Mouse (Mus musculus): ENCODE measurements around the gene Dnajc27. TPM values are rescaled to one million over a fixed set of nuclear protein-coding genes. Genes with fewer than 3 reads are reported as not detected.

Dnajc27 gene
- 10.6 and 12.2 TPM in 2 replicates for polyA plus RNA-seq (2016; fragmentation: Nextera tagmentation; extraction: Ambion mirVana)

GRCm38 (mm10) chr12:4082132-4083001, at the start of gene Dnajc27:
Gene Dnajc27, plus strand, starts transcription at chr12:4082583.
- H3K4me3 ChIP-seq = peak within 1 kb of the TSS; percentile 74
- peaks cover 19% of the 10 kb centered on the region for H3K4me1 ChIP-seq
- DNase-seq (ENCODE audit: low spot score) = peak; percentile 95
- H3K36me3 ChIP-seq (replicated peaks) = peaks cover 18% of the 10 kb centered on the region
- peak within 1 kb of the TSS; percentile 95 for H3K27ac ChIP-seq (replicated peaks)
- 5% methylated on average over 59 of the region's 59 CpGs for WGBS
- no peaks in the 10 kb centered on the region for H3K9me3 ChIP-seq
- H3K27me3 ChIP-seq (replicated peaks; ENCODE audit: low read depth, poor library complexity, severe bottlenecking) = no peaks in the 10 kb centered on the region

DNA sequence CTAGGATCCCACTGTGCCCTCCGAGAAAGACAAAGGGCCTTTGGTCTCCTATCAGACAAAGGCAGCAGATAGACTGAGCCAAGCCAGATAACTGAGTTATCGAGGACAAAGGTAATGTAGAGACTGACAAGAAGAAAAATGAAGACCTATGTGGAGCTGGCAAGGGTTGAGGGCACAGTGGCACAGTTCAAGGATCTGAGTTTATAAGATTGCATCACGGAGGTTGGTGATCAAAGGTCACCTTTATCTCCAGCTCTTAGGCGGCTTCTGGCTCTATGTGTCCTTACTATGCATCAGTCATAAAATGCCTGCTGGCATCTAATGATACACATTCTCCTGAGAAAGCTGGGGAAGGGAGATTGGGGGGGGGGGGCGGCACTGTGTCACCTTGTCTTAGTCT, 46.2 kb upstream of the Dnajc27 start:
- WGBS = 91% methylated on average over 5 of the region's 5 CpGs
- no peak for DNase-seq (ENCODE audit: low spot score)

DNA sequence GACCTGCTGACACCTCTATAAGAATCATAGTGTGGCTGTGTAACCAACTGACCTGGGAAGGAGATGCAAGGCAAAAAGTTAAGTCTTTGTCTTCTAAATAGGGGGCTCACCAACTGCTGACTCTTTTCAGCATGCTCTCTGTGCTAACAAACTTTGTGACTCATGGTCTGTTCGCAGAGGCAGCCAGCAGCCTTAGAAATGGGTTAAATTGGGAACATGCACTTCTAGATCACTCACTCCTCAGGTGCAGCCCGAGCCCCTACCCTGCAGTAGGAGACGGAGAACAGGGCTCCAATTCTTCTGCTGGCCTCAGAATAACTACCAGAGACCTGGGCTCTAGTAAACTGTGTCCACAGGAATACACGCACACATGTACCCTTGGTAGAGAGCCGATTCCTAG, 44.9 kb upstream of the Dnajc27 start:
- peaks cover 64% of the 10 kb centered on the region for H3K27me3 ChIP-seq (replicated peaks; ENCODE audit: low read depth, poor library complexity, severe bottlenecking)
- peaks cover 24% of the 10 kb centered on the region for H3K4me1 ChIP-seq

More for the DNA sequence above, 46.2 kb upstream of the Dnajc27 start:
- no peak overlapping the region for H3K4me3 ChIP-seq
- H3K36me3 ChIP-seq (replicated peaks) = no peaks in the 10 kb centered on the region
- no peaks in the 10 kb centered on the region for H3K9me3 ChIP-seq
- H3K27me3 ChIP-seq (replicated peaks; ENCODE audit: low read depth, poor library complexity, severe bottlenecking) = peaks cover 55% of the 10 kb centered on the region
- no peak overlapping the region for H3K27ac ChIP-seq (replicated peaks)
- H3K4me1 ChIP-seq = peaks cover 24% of the 10 kb centered on the region

GRCm38 (mm10) chr12:4038061-4039041, 44.0 kb upstream of the Dnajc27 start, which contains the start of gene Efr3b:
Gene Efr3b, minus strand, starts transcription at chr12:4038915.
- no peaks in the 10 kb centered on the region for H3K9me3 ChIP-seq
- under 1% methylated on average over 78 of the region's 78 CpGs for WGBS
- peak within 1 kb of the TSS; percentile 90 for H3K4me3 ChIP-seq
- DNase-seq (ENCODE audit: low spot score) = peak; percentile 93
- H3K27ac ChIP-seq (replicated peaks) = peak within 1 kb of the TSS; percentile 89
- no peaks in the 10 kb centered on the region for H3K36me3 ChIP-seq (replicated peaks)
- peaks cover 24% of the 10 kb centered on the region for H3K4me1 ChIP-seq
- H3K27me3 ChIP-seq (replicated peaks; ENCODE audit: low read depth, poor library complexity, severe bottlenecking) = peaks cover 64% of the 10 kb centered on the region

More for the DNA sequence above, 44.9 kb upstream of the Dnajc27 start:
- WGBS = 26% methylated on average over 5 of the region's 5 CpGs
- no peaks in the 10 kb centered on the region for H3K9me3 ChIP-seq
- no peak for DNase-seq (ENCODE audit: low spot score)
- H3K27ac ChIP-seq (replicated peaks) = no peak overlapping the region
- H3K36me3 ChIP-seq (replicated peaks) = no peaks in the 10 kb centered on the region
- peak overlapping the region; percentile 90 for H3K4me3 ChIP-seq

DNA sequence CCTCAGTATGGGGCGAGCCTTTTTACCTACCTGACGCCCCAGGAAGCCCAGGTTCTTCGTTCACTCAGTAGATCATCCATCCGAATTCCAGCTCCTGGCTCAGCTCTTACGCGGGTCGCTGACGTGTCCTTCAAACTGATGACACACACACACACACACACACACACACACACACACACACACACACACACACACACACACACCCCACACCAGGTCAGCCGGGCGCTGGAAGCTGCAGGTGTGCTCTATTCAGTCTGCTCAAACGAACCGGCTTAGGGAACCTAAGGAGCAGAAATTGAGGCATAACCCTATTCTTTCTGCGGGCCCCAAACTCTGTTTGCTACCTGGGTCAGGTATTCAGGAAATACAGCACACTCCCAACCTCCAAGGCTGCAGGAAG, 43.3 kb upstream of the Dnajc27 start:
- Histone ChIP-seq H3K4me3 (peak overlapping the region; percentile 90), H3K9me3 (no peaks in the 10 kb centered on the region), H3K27me3 (replicated peaks; ENCODE audit: low read depth, poor library complexity, severe bottlenecking) (peaks cover 64% of the 10 kb centered on the region), H3K4me1 (peaks cover 24% of the 10 kb centered on the region), H3K36me3 (replicated peaks) (no peaks in the 10 kb centered on the region), H3K27ac (replicated peaks) (peak overlapping the region; percentile 89)
- WGBS = 1% methylated on average over 13 of the region's 13 CpGs
- no peak for DNase-seq (ENCODE audit: low spot score)

DNA sequence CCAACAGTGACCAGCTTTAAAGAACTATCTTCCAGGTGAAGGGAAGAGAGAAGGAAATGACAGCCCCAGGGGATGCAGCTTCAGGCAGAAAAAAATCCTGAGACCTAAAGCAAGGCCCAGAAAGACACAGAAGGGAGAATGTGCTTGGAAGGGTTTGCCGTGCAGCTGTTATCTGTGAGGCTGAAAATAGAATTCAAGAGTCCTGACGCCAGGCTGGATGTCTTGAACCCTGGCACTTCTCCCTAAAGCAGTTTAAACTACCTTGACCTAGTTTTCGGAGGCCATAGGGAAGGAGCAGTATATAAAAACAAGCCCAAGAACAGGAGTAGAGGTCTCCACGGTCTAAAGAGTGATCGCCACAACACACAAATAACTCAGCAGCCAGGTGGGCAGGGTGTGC, 40.0 kb upstream of the Dnajc27 start:
- Histone ChIP-seq H3K4me1 (peaks cover 15% of the 10 kb centered on the region), H3K9me3 (no peaks in the 10 kb centered on the region), H3K36me3 (replicated peaks) (no peaks in the 10 kb centered on the region), H3K4me3 (no peak overlapping the region), H3K27me3 (replicated peaks; ENCODE audit: low read depth, poor library complexity, severe bottlenecking) (peaks cover 43% of the 10 kb centered on the region), H3K27ac (replicated peaks) (no peak overlapping the region)
- no peak for DNase-seq (ENCODE audit: low spot score)
- 77% methylated on average over 5 of the region's 5 CpGs for WGBS

- H3K27ac ChIP-seq (replicated peaks) = no peak overlapping the region
- H3K4me3 ChIP-seq = no peak overlapping the region
- H3K9me3 ChIP-seq = no peaks in the 10 kb centered on the region
- 76% methylated on average over 1 of the region's 1 CpGs for WGBS
- no peaks in the 10 kb centered on the region for H3K4me1 ChIP-seq
- no peaks in the 10 kb centered on the region for H3K36me3 ChIP-seq (replicated peaks)
- peaks cover 10% of the 10 kb centered on the region for H3K27me3 ChIP-seq (replicated peaks; ENCODE audit: low read depth, poor library complexity, severe bottlenecking)
- DNase-seq (ENCODE audit: low spot score) = no peak
These were observed 36.4 kb upstream of the Dnajc27 start for GRCm38 (mm10) chr12:4045992-4046391.

GRCm38 (mm10) chr12:4048031-4048430, 34.4 kb upstream of the Dnajc27 start:
- 68% methylated on average over 6 of the region's 6 CpGs for WGBS
- H3K9me3 ChIP-seq = no peaks in the 10 kb centered on the region
- DNase-seq (ENCODE audit: low spot score) = no peak
- H3K4me3 ChIP-seq = no peak overlapping the region
- no peaks in the 10 kb centered on the region for H3K36me3 ChIP-seq (replicated peaks)
- H3K27me3 ChIP-seq (replicated peaks; ENCODE audit: low read depth, poor library complexity, severe bottlenecking) = no peaks in the 10 kb centered on the region
- H3K27ac ChIP-seq (replicated peaks) = no peak overlapping the region
- no peaks in the 10 kb centered on the region for H3K4me1 ChIP-seq

- Histone ChIP-seq H3K4me1 (no peaks in the 10 kb centered on the region), H3K9me3 (no peaks in the 10 kb centered on the region), H3K4me3 (no peak overlapping the region), H3K27me3 (replicated peaks; ENCODE audit: low read depth, poor library complexity, severe bottlenecking) (no peaks in the 10 kb centered on the region), H3K27ac (replicated peaks) (no peak overlapping the region), H3K36me3 (replicated peaks) (no peaks in the 10 kb centered on the region)
- 52% methylated on average over 9 of the region's 9 CpGs for WGBS
- DNase-seq (ENCODE audit: low spot score) = no peak
These were observed 31.4 kb upstream of the Dnajc27 start for GRCm38 (mm10) chr12:4050861-4051425.

- Histone ChIP-seq H3K9me3 (no peaks in the 10 kb centered on the region), H3K4me3 (no peak overlapping the region), H3K4me1 (no peaks in the 10 kb centered on the region), H3K27ac (replicated peaks) (no peak overlapping the region), H3K36me3 (replicated peaks) (no peaks in the 10 kb centered on the region), H3K27me3 (replicated peaks; ENCODE audit: low read depth, poor library complexity, severe bottlenecking) (no peaks in the 10 kb centered on the region)
- WGBS = 89% methylated on average over 3 of the region's 3 CpGs
- DNase-seq (ENCODE audit: low spot score) = no peak
These were observed 28.7 kb upstream of the Dnajc27 start for GRCm38 (mm10) chr12:4053643-4054042.

DNA sequence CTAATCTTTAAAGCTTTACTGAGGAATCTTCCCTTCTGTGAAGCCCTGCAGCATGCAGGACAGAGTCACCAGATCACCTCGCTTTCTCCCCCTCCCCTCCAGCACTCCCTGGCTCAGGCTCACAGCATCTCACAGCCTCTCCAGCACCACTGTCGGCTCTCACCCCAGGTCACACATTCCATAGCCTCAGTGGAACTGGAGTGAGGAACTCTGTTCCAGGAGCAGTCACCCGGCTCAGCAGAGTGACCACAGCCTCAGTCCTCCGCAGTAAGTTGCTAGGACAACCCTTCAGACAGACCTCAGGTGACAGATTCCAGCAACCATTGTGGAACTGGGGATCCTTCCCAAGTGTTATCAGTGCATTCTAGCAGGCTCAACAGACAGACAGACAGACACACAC, 27.5 kb upstream of the Dnajc27 start:
- 43% methylated on average over 4 of the region's 4 CpGs for WGBS
- DNase-seq (ENCODE audit: low spot score) = no peak
- Histone ChIP-seq H3K27ac (replicated peaks) (no peak overlapping the region), H3K4me1 (no peaks in the 10 kb centered on the region), H3K27me3 (replicated peaks; ENCODE audit: low read depth, poor library complexity, severe bottlenecking) (no peaks in the 10 kb centered on the region), H3K4me3 (no peak overlapping the region), H3K36me3 (replicated peaks) (no peaks in the 10 kb centered on the region), H3K9me3 (no peaks in the 10 kb centered on the region)

- 73% methylated on average over 9 of the region's 9 CpGs for WGBS
- no peaks in the 10 kb centered on the region for H3K36me3 ChIP-seq (replicated peaks)
- no peaks in the 10 kb centered on the region for H3K9me3 ChIP-seq
- H3K4me3 ChIP-seq = no peak overlapping the region
- no peaks in the 10 kb centered on the region for H3K4me1 ChIP-seq
- DNase-seq (ENCODE audit: low spot score) = no peak
- H3K27ac ChIP-seq (replicated peaks) = no peak overlapping the region
- no peaks in the 10 kb centered on the region for H3K27me3 ChIP-seq (replicated peaks; ENCODE audit: low read depth, poor library complexity, severe bottlenecking)
These were observed 24.1 kb upstream of the Dnajc27 start for GRCm38 (mm10) chr12:4058321-4058720.
